Mouse (Mus musculus) MEL (cell line): Measurements from ENCODE around the gene Tnnc1. TPM values are rescaled to one million over a fixed set of nuclear protein-coding genes. Genes with fewer than 3 reads are reported as not detected.
A peak's percentile ranks its signal among the peaks of the same experiment; 100 is the strongest.

Experiments used
- DNase-seq: peaks from one replicate; pipeline ENCODE4 v3.0.0; 2011; ENCODE audit warnings: low read depth, low spot score
- H3K27ac ChIP-seq: 2 replicates; pipeline ENCODE4 v1.5.1; 2012; ENCODE audit warnings: low read depth, mild to moderate bottlenecking, control low read depth, low read length, moderate library complexity; ENCODE audit not compliant: control insufficient read depth
- H3K27me3 ChIP-seq, 2 experiments: fragments of 150-350 bp in 1 of 2; sonication (generic) in 1 of 2; 2 replicates each; pipeline ENCODE4 v1.6.1; 2012; ENCODE audit warnings: low read length in 2 of 2, mild to moderate bottlenecking in 2 of 2, improper control_type of control experiment in 1 of 2, moderate library complexity in 1 of 2; ENCODE audit not compliant: insufficient read depth in 2 of 2, control insufficient read depth in 1 of 2
- H3K36me3 ChIP-seq, 2 experiments: 2 replicates each; pipeline ENCODE4 v1.6.1; 2012 to 2014; ENCODE audit warnings: low read length in 2 of 2, improper control_type of control experiment in 1 of 2, inconsistent platforms in 1 of 2, mild to moderate bottlenecking in 1 of 2; ENCODE audit not compliant: insufficient read depth in 2 of 2, control insufficient read depth in 1 of 2
- H3K4me1 ChIP-seq, 2 experiments: fragments of 150-350 bp in 1 of 2; sonication (generic) in 1 of 2; 2 replicates each; pipeline ENCODE4 v1.6.1; 2012; ENCODE audit warnings: low read length in 2 of 2, improper control_type of control experiment in 1 of 2, mild to moderate bottlenecking in 1 of 2; ENCODE audit not compliant: insufficient read depth in 2 of 2, control insufficient read depth in 1 of 2
- H3K4me3 ChIP-seq, 2 experiments: fragments of 150-350 bp in 1 of 2; sonication (generic) in 1 of 2; 2 replicates each; pipeline ENCODE4 v1.5.1; 2012; ENCODE audit warnings: low read depth in 2 of 2, low read length in 2 of 2, mild to moderate bottlenecking in 2 of 2, moderate library complexity in 2 of 2, control low read depth in 1 of 2, improper control_type of control experiment in 1 of 2; ENCODE audit not compliant: control insufficient read depth in 1 of 2, insufficient read depth in 1 of 2
- H3K79me2 ChIP-seq: 2 replicates; pipeline ENCODE4 v1.6.1; 2012; ENCODE audit warnings: mild to moderate bottlenecking, low read length, moderate library complexity; ENCODE audit not compliant: control insufficient read depth, poor library complexity, insufficient read depth
- H3K9ac ChIP-seq: 2 replicates; pipeline ENCODE4 v1.6.1; 2012; ENCODE audit warnings: low read depth, mild to moderate bottlenecking, control low read depth, low read length, moderate library complexity; ENCODE audit not compliant: control insufficient read depth, poor library complexity, severe bottlenecking
- H3K9me3 ChIP-seq: fragments of 150-350 bp; sonication (generic); replicated peaks from 2 replicates; pipeline ENCODE4 v1.6.1; 2012; ENCODE audit warnings: mild to moderate bottlenecking, low read length, improper control_type of control experiment, moderate library complexity; ENCODE audit not compliant: insufficient read depth
- BHLHE40 ChIP-seq: IDR thresholded peaks from 2 replicates; pipeline ENCODE4 v1.6.1; 2012; ENCODE audit warnings: low read depth, mild to moderate bottlenecking, inconsistent platforms, low read length, improper control_type of control experiment, borderline replicate concordance
- CHD1 ChIP-seq: IDR thresholded peaks from 2 replicates; pipeline ENCODE4 v1.6.1; 2012; ENCODE audit warnings: low read depth, mild to moderate bottlenecking, inconsistent platforms, low read length, improper control_type of control experiment
- CHD2 ChIP-seq: IDR thresholded peaks from 2 replicates; pipeline ENCODE4 v1.6.1; 2011; ENCODE audit warnings: low read length, improper control_type of control experiment
- CTCF ChIP-seq, 3 experiments: IDR thresholded peaks in 2 of 3; conservative IDR thresholded peaks in 1 of 3; 2 replicates each; pipeline ENCODE4 v1.5.1; 2011 to 2012; ENCODE audit warnings: low read length in 3 of 3, low read depth in 2 of 3, mild to moderate bottlenecking in 2 of 3, improper control_type of control experiment in 1 of 3, inconsistent platforms in 1 of 3, mixed read lengths in 1 of 3, moderate library complexity in 1 of 3; ENCODE audit not compliant: control insufficient read depth in 1 of 3, insufficient read depth in 1 of 3, poor library complexity in 1 of 3, severe bottlenecking in 1 of 3
- E2F4 ChIP-seq: IDR thresholded peaks from 2 replicates; pipeline ENCODE4 v1.6.1; 2011; ENCODE audit warnings: low read depth, low read length, improper control_type of control experiment, borderline replicate concordance
- EP300 ChIP-seq, 2 experiments: IDR thresholded peaks; 2 replicates each; pipeline ENCODE4 v1.6.1; 2011; ENCODE audit warnings: improper control_type of control experiment in 2 of 2, low read length in 2 of 2, low read depth in 1 of 2, mild to moderate bottlenecking in 1 of 2
- ETS1 ChIP-seq: IDR thresholded peaks from 2 replicates; pipeline ENCODE4 v1.6.1; 2012; ENCODE audit warnings: low read depth, mild to moderate bottlenecking, inconsistent platforms, low read length, improper control_type of control experiment, moderate library complexity
- GATA1 ChIP-seq: IDR thresholded peaks from 2 replicates; pipeline ENCODE4 v1.6.1; 2011; ENCODE audit warnings: low read depth, low read length, improper control_type of control experiment
- HCFC1 ChIP-seq: IDR thresholded peaks from 2 replicates; pipeline ENCODE4 v1.6.1; 2012; ENCODE audit warnings: low read depth, mild to moderate bottlenecking, inconsistent platforms, low read length, improper control_type of control experiment, moderate library complexity
- JUND ChIP-seq: IDR thresholded peaks from 2 replicates; pipeline ENCODE4 v1.6.1; 2011; ENCODE audit warnings: low read depth, mild to moderate bottlenecking, improper control_type of control experiment, low read length
- KAT2A ChIP-seq: conservative IDR thresholded peaks from 2 replicates; pipeline ENCODE4 v1.6.1; 2012; ENCODE audit warnings: low read depth, low read length, improper control_type of control experiment, inconsistent platforms
- MAFK ChIP-seq: IDR thresholded peaks from 2 replicates; pipeline ENCODE4 v1.6.1; 2011; ENCODE audit warnings: low read depth, mild to moderate bottlenecking, low read length, improper control_type of control experiment, borderline replicate concordance
- MAX ChIP-seq: IDR thresholded peaks from 2 replicates; pipeline ENCODE4 v1.6.1; 2011; ENCODE audit warnings: low read length, improper control_type of control experiment
- MAZ ChIP-seq: IDR thresholded peaks from 2 replicates; pipeline ENCODE4 v1.6.1; 2012; ENCODE audit warnings: low read depth, mild to moderate bottlenecking, inconsistent platforms, low read length, improper control_type of control experiment
- MEF2A ChIP-seq: IDR thresholded peaks from 2 replicates; pipeline ENCODE4 v1.6.1; 2014; ENCODE audit warnings: low read depth, mild to moderate bottlenecking, inconsistent platforms, low read length, improper control_type of control experiment; ENCODE audit not compliant: poor library complexity, insufficient replicate concordance, severe bottlenecking; ENCODE audit errors: extremely low read depth
- MXI1 ChIP-seq: IDR thresholded peaks from 2 replicates; pipeline ENCODE4 v1.6.1; 2011; ENCODE audit warnings: mild to moderate bottlenecking, low read depth, low read length, improper control_type of control experiment
- MYB ChIP-seq: IDR thresholded peaks from 2 replicates; pipeline ENCODE4 v1.6.1; 2011; ENCODE audit warnings: mild to moderate bottlenecking, low read depth, low read length, improper control_type of control experiment
- MYC ChIP-seq: IDR thresholded peaks from 2 replicates; pipeline ENCODE4 v1.6.1; 2011; ENCODE audit warnings: low read depth, mild to moderate bottlenecking, low read length, improper control_type of control experiment, moderate library complexity
- NELFE ChIP-seq: IDR thresholded peaks from 2 replicates; pipeline ENCODE4 v1.6.1; 2011; ENCODE audit warnings: low read depth, low read length, improper control_type of control experiment
- POLR2A ChIP-seq, 2 experiments: IDR thresholded peaks; 2 replicates each; pipeline ENCODE4 v1.6.1; 2011 to 2012; ENCODE audit warnings: low read length in 2 of 2, mild to moderate bottlenecking in 2 of 2, control low read depth in 1 of 2, improper control_type of control experiment in 1 of 2, low read depth in 1 of 2, moderate library complexity in 1 of 2; ENCODE audit not compliant: control insufficient read depth in 1 of 2, insufficient read depth in 1 of 2, poor library complexity in 1 of 2
- POLR2AphosphoS2 ChIP-seq: IDR thresholded peaks from 2 replicates; pipeline ENCODE4 v1.6.1; 2011; ENCODE audit warnings: low read length, improper control_type of control experiment
- POLR2AphosphoS5 ChIP-seq: IDR thresholded peaks from 2 replicates; pipeline ENCODE4 v1.6.1; 2012; ENCODE audit warnings: low read depth, borderline replicate concordance, mild to moderate bottlenecking, inconsistent platforms, low read length, moderate library complexity, mixed read lengths
- RAD21 ChIP-seq: IDR thresholded peaks from 2 replicates; pipeline ENCODE4 v1.6.1; 2011; ENCODE audit warnings: mild to moderate bottlenecking, low read depth, low read length, improper control_type of control experiment
- RCOR1 ChIP-seq: IDR thresholded peaks from 2 replicates; pipeline ENCODE4 v1.6.1; 2012; ENCODE audit warnings: low read depth, mild to moderate bottlenecking, inconsistent platforms, low read length, improper control_type of control experiment
- SMC3 ChIP-seq: IDR thresholded peaks from 2 replicates; pipeline ENCODE4 v1.6.1; 2011; ENCODE audit warnings: low read depth, low read length, improper control_type of control experiment
- TBP ChIP-seq: IDR thresholded peaks from 2 replicates; pipeline ENCODE4 v1.8.0; 2011; ENCODE audit warnings: low read depth, low read length, improper control_type of control experiment
- TCF12 ChIP-seq: IDR thresholded peaks from 2 replicates; pipeline ENCODE4 v1.6.1; 2014; ENCODE audit warnings: low read depth, mild to moderate bottlenecking, inconsistent platforms, low read length, improper control_type of control experiment, moderate library complexity
- UBTF ChIP-seq: IDR thresholded peaks from 2 replicates; pipeline ENCODE4 v1.6.1; 2012; ENCODE audit warnings: low read depth, mild to moderate bottlenecking, inconsistent platforms, low read length, improper control_type of control experiment, moderate library complexity, borderline replicate concordance; ENCODE audit not compliant: insufficient read depth
- USF1 ChIP-seq: IDR thresholded peaks from 2 replicates; pipeline ENCODE4 v1.6.1; 2014; ENCODE audit warnings: low read depth, mild to moderate bottlenecking, inconsistent platforms, low read length, improper control_type of control experiment, moderate library complexity
- ZC3H11A ChIP-seq: IDR thresholded peaks from 2 replicates; pipeline ENCODE4 v1.6.1; 2012; ENCODE audit warnings: low read depth, mild to moderate bottlenecking, inconsistent platforms, low read length, improper control_type of control experiment
- ZKSCAN1 ChIP-seq: IDR thresholded peaks from 2 replicates; pipeline ENCODE4 v1.6.1; 2012; ENCODE audit warnings: low read depth, mild to moderate bottlenecking, inconsistent platforms, low read length, improper control_type of control experiment, moderate library complexity
- ZNF384 ChIP-seq: IDR thresholded peaks from 2 replicates; pipeline ENCODE4 v1.6.1; 2012; ENCODE audit warnings: low read depth, mild to moderate bottlenecking, inconsistent platforms, low read length, improper control_type of control experiment
- polyA plus RNA-seq, 2 experiments: library from polyadenylated mRNA; stranded (reverse) in 1 of 2; unstranded in 1 of 2; fragments of >175 nt in 1 of 2; fragments of >200 nt in 1 of 2; gene quantifications; 2 replicates each; pipeline versions ENCODE4 v1.2.1 to v1.2.4; 2012; ENCODE audit warnings: low replicate concordance in 2 of 2, low read depth in 1 of 2; ENCODE audit not compliant: insufficient read length in 2 of 2, insufficient read depth in 1 of 2, missing spikeins in 1 of 2
- total RNA-seq: library from RNA; depleted of rRNA; stranded (reverse); fragments of 300-350 nt; gene quantifications from 2 replicates; pipeline ENCODE4 v1.2.3, GENCODE M21; 2012

Gene Tnnc1
- total and polyA plus RNA-seq, 3 experiments: 0.19 TPM; not detected in 2

- H3K4me1 ChIP-seq: peaks cover 12 to 25% of the 10 kb centered on the region in 2 experiments
- H3K27ac ChIP-seq: no peak overlapping the region
Measured at GRCm38 (mm10) chr14:31258476-31259050, 50.5 kb downstream of the Tnnc1 start.

GRCm38 (mm10) chr14:31260374-31260773, 52.3 kb downstream of the Tnnc1 start:
- Histone ChIP-seq H3K4me3 (peak overlapping the region in 1 of 2 experiments; percentile 35; a peak in 2 of 4 replicates), H3K9me3 (no peaks in the 10 kb centered on the region), H3K9ac (peak overlapping the region; percentile 58), H3K36me3 (peaks cover 0 to 20% of the 10 kb centered on the region in 2 experiments), H3K27me3 (no peaks in the 10 kb centered on the region), H3K4me1 (peaks cover 12 to 25% of the 10 kb centered on the region in 2 experiments), H3K79me2 (no peaks in the 10 kb centered on the region), H3K27ac (peak overlapping the region; percentile 98)
- DNase-seq: peak; percentile 94
- TF ChIP-seq KAT2A (no peak), TCF12 (peak; percentile 77), TBP (peak; percentile 79), JUND (no peak), ETS1 (peak; percentile 93), MXI1 (peak; percentile 78; the same call in 1 of the 2 replicates), USF1 (no peak), MAZ (peak; percentile 68; the same call in 1 of the 2 replicates), ZC3H11A (no peak), EP300 (IDR thresholded peaks at IDR 0.05; ENCODE audit: low read depth in 1 of 2, low read length in 2 of 2) (peak; percentile 80 to 86), MYC (no peak), E2F4 (no peak), HCFC1 (peak; percentile 44; the same call in 1 of the 2 replicates), RCOR1 (peak; percentile 46; the same call in 1 of the 2 replicates), MEF2A (no peak; the same call in 1 of the 2 replicates), CTCF (IDR thresholded peaks at IDR 0.05 in 2 of 3, conservative IDR thresholded peaks at IDR 0.05 in 1 of 3; ENCODE audit: control insufficient read depth in 1 of 3, insufficient read depth in 1 of 3, low read depth in 2 of 3, low read length in 3 of 3, poor library complexity in 1 of 3, severe bottlenecking in 1 of 3) (no peak), CHD2 (0 out of 2 replicates have a peak, but pooled peaks have one; percentile 23), ZNF384 (no peak), MAFK (no peak), RAD21 (no peak), MAX (peak; percentile 71; the same call in 1 of the 2 replicates), POLR2AphosphoS2 (peak; percentile 38; the same call in 1 of the 2 replicates), POLR2A (IDR thresholded peaks at IDR 0.05; ENCODE audit: control insufficient read depth in 1 of 2, insufficient read depth in 1 of 2, low read depth in 1 of 2, low read length in 2 of 2, poor library complexity in 1 of 2) (peak; percentile 42 to 67; a peak in 3 of 4 replicates), NELFE (peak; percentile 48), CHD1 (no peak), ZKSCAN1 (no peak), POLR2AphosphoS5 (no peak), BHLHE40 (no peak), MYB (peak; percentile 16; the same call in 1 of the 2 replicates)

More at GRCm38 (mm10) chr14:31258476-31259050, 50.5 kb downstream of the Tnnc1 start:
- no peaks in the 10 kb centered on the region for H3K9me3 ChIP-seq
- peaks cover 3 to 20% of the 10 kb centered on the region in 2 experiments for H3K36me3 ChIP-seq
- TF ChIP-seq UBTF: no peak
- TF ChIP-seq SMC3: no peak
- TF ChIP-seq HCFC1: no peak
- TF ChIP-seq GATA1: no peak
- TF ChIP-seq TCF12: no peak
- no peak for TF ChIP-seq ZC3H11A
- TF ChIP-seq, all 39 proteins: peak for 0
- no peak for DNase-seq
- H3K79me2 ChIP-seq: no peaks in the 10 kb centered on the region
- no peak overlapping the region for H3K9ac ChIP-seq
- H3K27me3 ChIP-seq: no peaks in the 10 kb centered on the region
- no peak overlapping the region for H3K4me3 ChIP-seq
